Mouse (Mus musculus) splenic B cell, adult 2 months (primary cell): Measurements from ENCODE around the gene Chsy1.
A peak's percentile ranks its signal among the peaks of the same experiment; 100 is the strongest.

Experiments used
- DNase-seq: peaks from one replicate; pipeline ENCODE4 v3.0.0-alpha.2; 2011; ENCODE audit warnings: low read depth, low spot score
- H3K27me3 ChIP-seq: 2 replicates; pipeline ENCODE4 v1.6.1; 2012; ENCODE audit warnings: mild to moderate bottlenecking, low read length, moderate library complexity, mixed read lengths; ENCODE audit not compliant: control insufficient read depth, poor library complexity, insufficient read depth, severe bottlenecking
- H3K36me3 ChIP-seq: 2 replicates; pipeline ENCODE4 v1.6.1; 2012; ENCODE audit warnings: mild to moderate bottlenecking, low read length, moderate library complexity, mixed read lengths; ENCODE audit not compliant: control insufficient read depth, poor library complexity, insufficient read depth, severe bottlenecking

Gene Chsy1

DNA sequence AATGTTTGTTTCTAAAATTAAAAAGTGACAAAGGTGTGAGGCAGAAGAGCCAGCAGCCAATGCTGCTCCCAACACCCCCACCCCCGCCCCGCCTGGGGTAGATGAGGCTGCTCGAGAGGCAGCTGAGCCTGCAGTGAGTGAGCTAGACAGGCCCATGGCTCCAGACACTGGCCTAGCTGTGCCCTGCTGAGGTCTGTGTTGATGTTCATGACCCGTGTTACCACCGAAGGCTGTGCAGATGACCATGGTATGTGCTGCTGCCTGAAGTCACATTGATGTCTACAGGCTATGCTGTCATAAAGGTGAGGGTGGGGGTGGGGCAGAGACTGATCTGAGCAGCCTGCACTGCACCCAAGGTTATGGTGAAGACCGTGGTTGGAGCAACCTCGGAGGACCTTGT, 10.5 kb upstream of the Chsy1 start:
- DNase-seq = no peak
- Histone ChIP-seq H3K27me3 (no peaks in the 10 kb centered on the region), H3K36me3 (no peaks in the 10 kb centered on the region)

DNA sequence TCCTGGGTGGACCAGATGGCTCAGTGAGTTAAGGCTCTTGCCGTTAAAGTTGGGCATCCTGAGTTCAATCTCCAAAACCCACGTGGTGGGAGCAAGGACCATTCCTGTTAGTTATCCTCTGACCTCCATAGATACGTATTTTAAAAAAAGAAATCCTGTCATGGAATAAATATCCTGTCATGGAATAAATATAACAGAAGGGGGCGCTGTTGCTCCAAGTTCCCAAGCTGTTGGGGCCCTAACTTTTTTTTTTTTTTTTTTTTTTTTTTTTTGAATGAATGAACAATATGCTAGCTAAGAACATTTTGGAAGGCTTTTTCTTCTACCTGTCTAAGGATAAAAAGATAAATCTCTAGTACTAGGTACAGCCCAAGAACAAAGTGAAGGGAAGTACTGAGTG, 7.4 kb upstream of the Chsy1 start:
- DNase-seq = peak; percentile 81
- no peaks in the 10 kb centered on the region for H3K27me3 ChIP-seq
- no peaks in the 10 kb centered on the region for H3K36me3 ChIP-seq

DNA sequence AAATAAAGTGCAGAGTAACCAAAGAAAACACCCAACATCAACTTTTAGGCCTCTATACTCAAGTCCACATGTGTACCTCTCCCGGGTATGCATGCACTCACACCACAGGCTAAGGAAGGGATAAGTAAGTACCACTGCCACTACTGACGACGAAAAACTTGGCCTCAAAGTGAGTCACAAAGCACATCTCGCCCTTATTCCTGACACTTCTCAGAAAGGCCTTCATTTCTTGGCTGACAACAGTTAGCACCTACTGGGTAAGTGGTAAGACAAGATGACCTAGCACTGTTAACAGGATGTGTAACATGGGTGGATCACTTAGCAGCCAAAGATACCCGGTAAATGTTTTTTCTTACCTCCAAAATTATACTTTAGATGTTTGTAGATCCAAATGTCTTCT, 4.8 kb upstream of the Chsy1 start:
- Histone ChIP-seq H3K36me3 (no peaks in the 10 kb centered on the region), H3K27me3 (no peaks in the 10 kb centered on the region)
- no peak for DNase-seq

DNA sequence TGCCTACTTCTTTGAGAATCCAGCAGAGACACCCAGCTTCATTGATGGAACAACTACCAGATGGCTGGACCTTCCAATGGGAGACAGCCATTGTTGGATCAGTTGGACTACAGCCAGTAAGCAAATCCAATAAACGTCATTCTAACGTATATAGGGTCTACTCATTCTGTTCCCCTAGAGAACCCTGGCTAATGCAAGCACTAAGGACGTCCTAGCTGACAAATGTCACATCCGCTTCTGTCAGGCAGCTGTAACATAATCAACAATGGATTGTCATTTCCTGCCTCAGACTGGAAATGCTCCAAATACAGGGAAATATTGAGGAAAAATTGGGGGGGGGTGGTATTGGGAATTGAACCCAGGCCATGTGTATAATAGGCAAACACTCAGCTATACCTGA, 3.5 kb upstream of the Chsy1 start:
- DNase-seq = no peak

DNA sequence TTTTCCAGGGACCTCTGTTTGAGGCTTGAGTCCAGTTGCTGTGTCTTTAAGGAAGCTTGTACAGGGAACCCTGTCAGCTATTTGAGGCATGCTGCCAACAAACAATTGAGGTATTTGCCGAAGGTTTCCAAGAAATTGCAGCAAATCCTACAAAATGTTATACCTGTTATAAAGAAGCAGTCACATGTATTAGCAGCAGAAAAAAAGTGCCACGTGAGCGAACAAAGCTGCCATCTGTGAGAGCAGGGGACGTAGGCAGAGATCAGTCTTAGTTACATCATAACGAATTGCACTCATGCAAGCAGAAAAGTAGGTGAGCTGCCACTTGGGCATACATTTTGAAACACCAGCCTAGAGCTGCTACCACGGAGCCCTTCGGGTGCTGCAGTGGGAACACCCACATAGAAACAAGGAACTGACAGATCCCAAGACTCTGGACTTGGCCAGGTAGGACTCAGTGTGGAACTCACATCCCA, 2.7 kb upstream of the Chsy1 start:
- no peaks in the 10 kb centered on the region for H3K36me3 ChIP-seq
- H3K27me3 ChIP-seq = no peaks in the 10 kb centered on the region
- DNase-seq = no peak

More for the DNA sequence above, 3.5 kb upstream of the Chsy1 start:
- no peaks in the 10 kb centered on the region for H3K36me3 ChIP-seq
- H3K27me3 ChIP-seq = no peaks in the 10 kb centered on the region

DNA sequence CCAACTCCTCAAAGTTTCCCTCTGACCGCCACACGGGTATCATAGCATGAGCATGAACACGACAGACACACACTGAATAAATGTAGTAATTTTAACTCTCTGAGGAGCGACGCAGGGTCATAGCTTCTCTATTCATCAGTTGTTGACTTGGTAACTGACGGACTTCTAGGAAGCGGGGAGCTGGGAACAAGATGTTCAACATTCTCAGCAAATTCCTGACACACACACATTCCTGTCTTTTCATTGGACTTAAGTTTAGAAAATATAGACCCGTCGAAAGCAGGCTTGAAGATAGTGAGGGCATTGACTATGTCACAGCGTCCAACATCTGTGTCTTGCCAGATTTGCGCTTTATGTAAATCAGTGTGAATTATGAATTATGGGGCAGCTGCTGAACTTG, 2.1 kb upstream of the Chsy1 start:
- no peaks in the 10 kb centered on the region for H3K27me3 ChIP-seq
- H3K36me3 ChIP-seq = no peaks in the 10 kb centered on the region
- no peak for DNase-seq

DNA sequence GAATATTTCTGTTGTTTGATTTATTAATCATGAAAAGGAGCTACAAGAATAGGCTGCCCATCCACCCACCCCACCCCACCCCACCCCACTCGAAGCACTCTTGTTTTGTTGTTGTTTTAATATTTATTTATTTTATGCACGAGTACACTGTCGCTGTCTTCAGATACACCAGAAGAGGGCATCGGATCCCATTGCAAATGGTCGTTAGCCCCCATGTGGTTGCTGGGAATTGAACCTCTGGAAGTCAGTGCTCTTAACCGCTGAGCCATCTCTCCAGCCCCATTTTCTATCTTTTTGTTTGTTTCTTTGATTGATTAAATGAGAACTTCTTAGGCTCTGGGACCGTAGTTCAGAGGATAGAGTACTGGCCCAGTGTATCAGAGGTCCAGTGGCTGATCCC, 1.4 kb upstream of the Chsy1 start:
- peak; percentile 60 for DNase-seq

DNA sequence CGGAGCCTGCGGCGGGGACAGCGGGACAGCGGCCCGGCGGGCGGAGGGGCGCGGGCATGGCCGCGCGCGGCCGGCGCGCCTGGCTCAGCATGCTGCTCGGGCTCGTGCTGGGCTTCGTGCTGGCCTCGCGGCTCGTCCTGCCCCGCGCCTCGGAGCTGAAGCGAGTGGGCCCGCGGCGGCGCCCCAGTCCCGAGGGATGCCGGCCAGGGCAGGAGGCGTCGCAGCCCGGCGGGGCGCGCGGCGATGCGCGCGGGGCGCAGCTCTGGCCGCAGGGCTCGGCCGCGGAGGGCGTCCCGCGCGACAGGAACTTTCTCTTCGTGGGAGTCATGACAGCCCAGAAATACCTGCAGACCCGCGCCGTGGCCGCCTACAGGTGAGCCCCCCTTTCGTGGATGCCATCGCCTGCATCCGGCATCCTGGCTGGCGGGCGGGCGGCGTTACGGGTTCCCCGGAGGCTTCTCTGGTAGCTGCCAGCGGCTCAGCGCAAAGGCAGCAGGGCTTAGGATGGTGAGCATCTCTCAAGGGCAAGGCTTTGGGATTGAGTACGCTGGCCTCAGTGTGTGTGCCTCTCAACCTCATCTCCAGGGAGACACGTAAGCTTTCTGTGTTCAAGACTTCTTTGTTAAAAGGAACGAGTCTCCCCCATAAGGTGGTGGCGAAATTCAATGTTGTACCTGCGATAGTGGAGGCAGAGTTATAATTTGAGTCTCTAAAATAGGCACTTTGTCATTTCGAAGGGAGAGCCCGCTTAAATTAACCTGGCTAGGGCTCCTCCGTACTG, 730 bp downstream of the Chsy1 start:
- DNase-seq = peak; percentile 56
- no peaks in the 10 kb centered on the region for H3K36me3 ChIP-seq
- H3K27me3 ChIP-seq = no peaks in the 10 kb centered on the region

More for the DNA sequence above, 1.4 kb upstream of the Chsy1 start:
- Histone ChIP-seq H3K36me3 (no peaks in the 10 kb centered on the region), H3K27me3 (no peaks in the 10 kb centered on the region)

DNA sequence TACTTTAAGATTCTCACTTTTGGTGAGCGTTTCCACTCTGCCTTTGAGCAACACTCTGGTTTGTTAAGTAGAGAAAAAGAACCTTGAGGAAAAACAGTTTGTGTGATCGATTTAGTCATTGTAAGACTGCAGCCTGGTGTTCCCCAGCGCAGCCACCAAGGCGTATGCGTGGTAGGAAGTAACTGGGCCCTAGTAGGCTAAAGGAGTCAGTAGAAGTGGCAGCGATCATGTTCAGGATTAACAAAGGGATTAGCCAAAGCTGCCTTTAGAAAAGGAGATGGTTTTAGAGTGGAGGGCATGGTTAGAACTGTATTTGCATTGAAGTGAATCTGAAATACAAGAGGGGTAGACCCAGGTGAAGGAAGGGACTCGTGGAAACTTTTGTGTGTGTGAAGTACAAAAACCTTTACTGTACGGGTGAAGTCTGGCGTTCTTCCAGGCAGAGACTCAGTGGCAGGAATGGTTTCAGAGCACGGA, 1.4 kb downstream of the Chsy1 start:
- no peaks in the 10 kb centered on the region for H3K36me3 ChIP-seq
- no peaks in the 10 kb centered on the region for H3K27me3 ChIP-seq
- DNase-seq = peak; percentile 41

DNA sequence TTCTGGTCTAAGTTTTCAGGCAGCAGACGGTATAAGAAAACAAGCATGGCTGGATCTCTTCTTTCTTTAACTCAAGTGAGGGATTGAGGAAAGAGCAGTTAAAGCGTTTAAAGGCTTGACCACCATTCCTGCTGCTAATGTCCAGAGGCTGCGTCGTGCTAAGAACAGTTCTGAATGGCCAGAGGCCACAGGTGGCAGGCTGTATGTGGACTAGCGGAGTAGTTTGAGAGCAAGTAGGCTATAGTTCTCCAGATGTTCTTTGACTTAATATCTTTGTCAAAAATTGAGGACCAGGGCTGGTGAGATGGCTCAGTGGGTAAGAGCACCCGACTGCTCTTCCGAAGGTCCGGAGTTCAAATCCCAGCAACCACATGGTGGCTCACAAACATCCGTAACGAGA, 1.9 kb downstream of the Chsy1 start:
- DNase-seq = no peak
- no peaks in the 10 kb centered on the region for H3K36me3 ChIP-seq
- no peaks in the 10 kb centered on the region for H3K27me3 ChIP-seq

DNA sequence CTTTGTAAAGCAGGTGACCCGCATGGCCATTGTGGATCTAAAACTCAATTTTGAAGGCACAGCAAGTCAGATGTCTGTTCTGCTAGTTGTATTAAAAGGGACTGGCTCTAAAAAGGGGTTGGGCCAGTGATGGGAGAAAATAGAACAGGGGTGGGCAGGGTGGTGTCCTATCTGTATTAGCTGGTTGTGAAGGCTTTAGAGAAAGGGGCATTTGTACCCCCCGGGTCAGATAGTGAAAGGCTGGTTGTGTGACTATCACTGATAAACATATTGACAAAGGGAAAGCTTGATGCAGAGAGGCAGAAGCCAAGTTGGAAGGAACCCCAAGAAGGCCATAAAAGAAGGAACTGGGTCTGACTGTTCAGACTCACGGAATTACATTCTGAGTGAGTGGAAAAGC, 4.2 kb downstream of the Chsy1 start:
- DNase-seq = no peak
- H3K27me3 ChIP-seq = no peaks in the 10 kb centered on the region
- no peaks in the 10 kb centered on the region for H3K36me3 ChIP-seq

DNA sequence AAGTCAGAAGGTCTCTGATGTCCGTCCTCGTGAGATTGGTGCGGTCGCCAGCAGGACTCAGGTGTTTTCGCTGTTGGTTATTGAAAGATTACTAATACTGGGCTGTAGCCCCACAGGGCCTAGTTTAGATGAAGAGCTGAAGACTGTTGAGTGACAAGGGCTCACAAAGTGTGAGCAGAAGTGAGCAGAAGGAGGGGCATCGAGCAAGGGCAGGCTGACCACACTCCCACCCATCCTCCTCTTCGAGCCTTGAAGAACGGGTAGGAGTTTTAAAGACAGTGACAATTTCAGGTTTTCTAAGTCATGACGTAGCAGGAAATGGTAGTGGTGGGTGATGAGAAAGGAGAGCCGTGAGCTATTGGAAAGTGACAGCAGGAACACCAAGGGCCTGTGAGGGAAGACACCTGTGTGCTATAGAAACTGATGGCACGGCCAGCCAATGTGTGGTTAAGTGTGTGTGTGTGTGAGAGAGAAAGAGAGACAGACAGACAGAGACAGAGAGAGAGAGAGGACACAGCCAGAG, 6.6 kb downstream of the Chsy1 start:
- H3K27me3 ChIP-seq = no peaks in the 10 kb centered on the region
- DNase-seq = peak; percentile 73
- no peaks in the 10 kb centered on the region for H3K36me3 ChIP-seq

DNA sequence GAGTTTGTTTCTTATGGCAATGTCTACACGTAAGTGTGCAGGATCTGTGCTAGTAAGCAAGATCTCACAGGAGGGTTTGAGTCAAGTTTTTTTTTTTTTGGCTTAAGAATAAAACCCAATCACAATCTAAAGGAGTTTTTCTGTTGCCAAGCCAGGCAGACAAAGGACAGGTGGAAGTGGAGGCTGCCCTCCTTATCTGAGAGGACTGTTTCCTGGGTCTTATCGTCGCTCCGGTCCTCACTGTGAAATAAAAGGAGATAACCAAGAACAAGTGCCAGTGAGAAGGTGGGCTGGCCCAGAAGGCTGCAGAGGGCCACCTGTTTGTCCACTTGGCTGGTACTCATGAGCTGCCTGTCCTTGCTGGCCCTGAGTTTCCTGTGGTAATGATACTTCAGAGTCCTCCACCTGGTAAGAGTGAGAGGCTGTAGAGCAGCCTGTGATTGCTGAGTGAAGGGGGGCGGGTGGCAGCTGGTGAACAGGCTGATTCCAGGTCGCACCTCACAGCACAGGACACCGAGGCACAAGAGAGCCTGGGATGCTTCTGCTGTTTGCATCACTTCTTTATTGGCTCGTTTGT, 7.7 kb downstream of the Chsy1 start:
- H3K27me3 ChIP-seq = no peaks in the 10 kb centered on the region
- no peak for DNase-seq
- no peaks in the 10 kb centered on the region for H3K36me3 ChIP-seq

DNA sequence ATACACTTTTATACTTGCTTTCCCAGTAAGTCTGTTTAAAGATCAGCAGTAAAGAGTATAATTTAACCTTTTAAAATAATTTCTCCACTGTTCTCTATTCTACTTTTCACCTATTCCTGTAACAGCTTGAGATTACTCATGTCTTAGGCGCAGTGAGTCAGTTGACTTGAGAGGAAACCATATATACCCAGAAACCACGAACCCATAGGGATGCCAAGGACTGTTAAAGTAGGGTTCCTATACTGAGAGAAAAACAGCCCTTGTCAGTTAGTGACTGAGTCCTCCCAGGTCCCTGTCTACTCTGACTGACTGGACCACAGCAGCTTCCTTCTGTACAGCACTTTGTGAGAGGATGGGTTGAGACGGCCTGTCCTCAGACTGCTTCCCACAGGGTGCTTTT, 8.7 kb downstream of the Chsy1 start:
- DNase-seq = no peak

DNA sequence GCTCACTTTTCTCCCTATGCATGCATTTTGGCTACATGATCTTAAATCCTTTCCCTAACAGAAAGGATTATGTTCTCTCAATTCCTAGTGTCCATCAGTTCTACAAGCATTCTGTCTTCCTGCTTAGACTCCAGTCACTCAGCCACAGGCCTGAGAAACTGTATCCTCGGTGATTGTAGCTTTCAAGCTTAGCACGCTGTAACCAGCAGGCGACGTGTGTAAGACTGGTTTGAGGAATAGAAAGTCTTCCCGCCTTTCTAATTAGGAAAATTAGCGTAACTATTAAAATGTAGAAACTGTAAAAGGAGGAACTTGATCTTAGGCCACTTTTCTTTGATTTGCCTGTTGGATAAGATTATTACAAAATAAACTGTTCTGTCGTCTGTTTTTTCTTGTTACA, 9.5 kb downstream of the Chsy1 start:
- DNase-seq = peak; percentile 52
- H3K27me3 ChIP-seq = no peaks in the 10 kb centered on the region
- no peaks in the 10 kb centered on the region for H3K36me3 ChIP-seq

More for the DNA sequence above, 8.7 kb downstream of the Chsy1 start:
- H3K27me3 ChIP-seq = no peaks in the 10 kb centered on the region
- no peaks in the 10 kb centered on the region for H3K36me3 ChIP-seq
